Mouse (Mus musculus): ENCODE data around the gene Tcte1. TPM values are rescaled to one million over a fixed set of nuclear protein-coding genes. Genes with fewer than 3 reads are reported as not detected.
A peak's percentile ranks its signal among the peaks of the same experiment; 100 is the strongest.

The Tcte1 gene
- polyA plus RNA-seq, 1 experiment from 2014 or later, result 5.0 TPM

DNA sequence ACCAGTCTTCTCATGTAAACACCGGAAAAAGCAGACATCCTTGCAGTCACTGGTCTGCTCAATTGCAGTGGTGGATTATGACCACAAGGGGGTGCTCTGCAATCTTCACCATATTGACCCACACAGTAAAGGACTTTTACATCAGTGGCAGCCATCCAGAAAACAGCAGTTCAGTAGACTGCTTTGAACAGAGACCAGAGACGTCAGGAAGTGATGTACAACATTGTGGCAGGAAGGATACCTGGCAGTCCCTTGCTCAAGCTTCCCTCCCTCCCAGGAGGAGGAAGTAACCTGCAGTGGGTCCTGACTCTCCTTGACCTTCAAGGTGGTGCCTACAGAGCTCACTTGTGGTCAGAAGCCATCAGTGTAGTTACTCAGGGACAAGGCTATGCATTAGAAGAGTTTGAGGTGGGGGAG, 58.3 kb downstream of the Tcte1 start:
- Histone ChIP-seq H3K4me2 (ENCODE audit: low read length) (no peak overlapping the region), H3K9ac (ENCODE audit: low read depth, low read length) (no peak overlapping the region), H3K4me3 (ENCODE audit: low read depth, low read length) (no peak overlapping the region), H3K36me3 (ENCODE audit: control insufficient read depth, insufficient read depth, low read length) (no peaks in the 10 kb centered on the region), H3K27me3 (ENCODE audit: control insufficient read depth, insufficient read depth, low read depth, low read length) (no peaks in the 10 kb centered on the region), H3K9me3 (replicated peaks; ENCODE audit: control insufficient read depth, low read length, poor library complexity, severe bottlenecking) (no peaks in the 10 kb centered on the region), H3K27ac (ENCODE audit: low read length) (no peak overlapping the region), H3K4me1 (ENCODE audit: control insufficient read depth, insufficient read depth, low read length) (peaks cover 13% of the 10 kb centered on the region)
- ATAC-seq, result no peak
- 12% methylated on average over 2 of the region's 2 CpGs for WGBS

DNA sequence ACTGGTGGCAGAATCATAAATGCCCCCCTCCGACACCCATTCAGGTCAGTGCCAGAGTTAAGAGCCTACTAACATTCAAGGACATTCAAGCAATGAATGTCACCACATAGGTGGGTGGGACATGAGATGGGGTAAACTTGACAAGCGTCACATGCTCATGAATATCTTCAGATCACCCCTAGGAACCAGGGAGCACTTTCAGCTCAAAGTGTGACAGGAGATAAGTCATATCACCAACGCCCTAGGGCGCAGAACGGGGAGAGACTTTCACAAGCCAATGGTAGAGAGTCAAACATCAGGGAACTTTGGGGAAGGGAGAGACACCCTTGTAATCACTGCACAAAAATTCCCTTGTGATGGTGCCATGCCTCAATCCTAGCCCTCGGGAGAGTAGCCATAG, 59.0 kb downstream of the Tcte1 start:
- no peak for ATAC-seq
- H3K9me3 ChIP-seq (replicated peaks; ENCODE audit: control insufficient read depth, low read length, poor library complexity, severe bottlenecking), result no peaks in the 10 kb centered on the region
- H3K9ac ChIP-seq (ENCODE audit: low read depth, low read length), result no peak overlapping the region
- H3K4me1 ChIP-seq (ENCODE audit: control insufficient read depth, insufficient read depth, low read length), result peaks cover 13% of the 10 kb centered on the region
- 98% methylated on average over 6 of the region's 6 CpGs for WGBS
- H3K27me3 ChIP-seq (ENCODE audit: control insufficient read depth, insufficient read depth, low read depth, low read length), result no peaks in the 10 kb centered on the region
- H3K4me2 ChIP-seq (ENCODE audit: low read length), result no peak overlapping the region
- H3K4me3 ChIP-seq (ENCODE audit: low read depth, low read length), result no peak overlapping the region
- H3K27ac ChIP-seq (ENCODE audit: low read length), result no peak overlapping the region
- no peaks in the 10 kb centered on the region for H3K36me3 ChIP-seq (ENCODE audit: control insufficient read depth, insufficient read depth, low read length)

DNA sequence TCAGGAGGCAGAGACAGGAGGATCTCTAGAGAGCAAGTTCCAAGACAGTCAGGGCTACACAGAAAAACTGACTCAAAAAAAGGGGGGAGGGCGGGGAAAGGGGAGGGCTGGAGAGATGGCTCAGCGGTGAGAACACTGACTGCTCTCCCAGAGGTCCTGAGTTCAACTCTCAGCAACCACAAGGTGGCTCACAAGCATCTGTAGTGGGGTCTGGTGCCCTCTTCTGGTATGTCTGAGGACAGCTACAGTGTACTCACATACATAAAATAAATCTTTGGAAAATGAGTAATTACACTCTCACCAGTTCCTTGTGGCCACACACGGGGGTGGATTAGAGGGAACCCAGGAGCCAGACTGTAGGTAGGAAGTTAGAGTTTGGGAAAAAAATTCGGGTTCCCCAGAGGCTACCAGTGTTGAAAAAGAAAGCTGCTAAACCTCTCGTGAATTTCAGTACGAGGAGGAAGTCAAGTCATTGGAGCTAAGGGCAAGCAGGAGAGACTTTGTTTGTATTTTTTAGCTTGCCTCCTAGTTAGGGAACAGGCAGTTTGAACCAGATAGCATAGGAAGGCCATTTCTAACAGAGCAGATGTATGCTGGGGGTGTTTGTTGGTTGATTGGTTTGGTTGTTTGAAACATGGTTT, 59.6 kb downstream of the Tcte1 start:
- H3K27ac ChIP-seq (ENCODE audit: low read length), result no peak overlapping the region
- no peak for ATAC-seq
- 78% methylated on average over 6 of the region's 6 CpGs for WGBS
- peaks cover 13% of the 10 kb centered on the region for H3K4me1 ChIP-seq (ENCODE audit: control insufficient read depth, insufficient read depth, low read length)
- H3K9ac ChIP-seq (ENCODE audit: low read depth, low read length), result no peak overlapping the region
- no peak overlapping the region for H3K4me2 ChIP-seq (ENCODE audit: low read length)
- no peaks in the 10 kb centered on the region for H3K9me3 ChIP-seq (replicated peaks; ENCODE audit: control insufficient read depth, low read length, poor library complexity, severe bottlenecking)
- H3K27me3 ChIP-seq (ENCODE audit: control insufficient read depth, insufficient read depth, low read depth, low read length), result no peaks in the 10 kb centered on the region
- no peak overlapping the region for H3K4me3 ChIP-seq (ENCODE audit: low read depth, low read length)
- no peaks in the 10 kb centered on the region for H3K36me3 ChIP-seq (ENCODE audit: control insufficient read depth, insufficient read depth, low read length)

DNA sequence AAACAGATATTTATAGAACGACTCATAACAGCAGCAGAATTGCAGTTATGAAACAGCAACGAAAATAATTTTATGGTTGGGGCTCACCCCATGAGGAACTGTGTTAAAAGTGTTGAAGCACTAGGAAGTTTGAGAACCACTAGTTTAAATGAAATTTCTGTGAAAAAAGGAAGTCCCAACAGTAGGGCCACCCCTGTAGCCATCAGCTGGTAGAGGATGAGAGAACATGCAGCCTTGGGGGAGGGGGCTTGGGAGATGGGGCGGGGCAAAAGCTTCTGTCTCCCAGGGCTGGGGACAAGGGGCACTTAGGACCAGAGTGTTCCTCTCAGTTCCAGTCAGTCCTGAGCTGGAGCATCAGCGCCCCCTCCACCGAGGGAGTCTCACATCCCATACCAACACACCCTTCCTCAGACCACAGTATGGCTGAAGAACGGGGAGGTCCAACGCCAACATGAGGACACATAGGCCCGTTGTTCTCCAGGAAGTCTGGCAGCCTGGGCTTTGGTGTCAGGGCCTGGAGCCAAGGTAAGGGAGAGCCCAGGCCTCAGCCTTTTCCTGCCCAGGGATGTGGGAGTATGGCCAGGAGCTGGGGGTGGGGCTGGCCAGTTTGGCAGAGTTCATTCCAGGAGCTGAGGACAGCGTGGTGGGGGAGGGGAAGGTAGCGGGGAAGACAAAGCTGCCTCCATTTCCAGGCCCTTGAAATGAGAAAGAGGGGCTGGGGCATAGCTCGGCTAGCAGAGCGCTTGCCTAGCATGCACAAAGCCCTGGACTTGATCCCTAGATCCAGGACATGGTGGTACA, 61.1 kb downstream of the Tcte1 start:
- peaks cover 13% of the 10 kb centered on the region for H3K4me1 ChIP-seq (ENCODE audit: control insufficient read depth, insufficient read depth, low read length)
- no peak overlapping the region for H3K9ac ChIP-seq (ENCODE audit: low read depth, low read length)
- H3K9me3 ChIP-seq (replicated peaks; ENCODE audit: control insufficient read depth, low read length, poor library complexity, severe bottlenecking), result no peaks in the 10 kb centered on the region
- no peak overlapping the region for H3K4me3 ChIP-seq (ENCODE audit: low read depth, low read length)
- H3K36me3 ChIP-seq (ENCODE audit: control insufficient read depth, insufficient read depth, low read length), result no peaks in the 10 kb centered on the region
- ATAC-seq, result peak; percentile 61
- 38% methylated on average over 12 of the region's 12 CpGs for WGBS
- peak overlapping the region; percentile 73 for H3K27ac ChIP-seq (ENCODE audit: low read length)
- H3K4me2 ChIP-seq (ENCODE audit: low read length), result no peak overlapping the region
- H3K27me3 ChIP-seq (ENCODE audit: control insufficient read depth, insufficient read depth, low read depth, low read length), result no peaks in the 10 kb centered on the region

DNA sequence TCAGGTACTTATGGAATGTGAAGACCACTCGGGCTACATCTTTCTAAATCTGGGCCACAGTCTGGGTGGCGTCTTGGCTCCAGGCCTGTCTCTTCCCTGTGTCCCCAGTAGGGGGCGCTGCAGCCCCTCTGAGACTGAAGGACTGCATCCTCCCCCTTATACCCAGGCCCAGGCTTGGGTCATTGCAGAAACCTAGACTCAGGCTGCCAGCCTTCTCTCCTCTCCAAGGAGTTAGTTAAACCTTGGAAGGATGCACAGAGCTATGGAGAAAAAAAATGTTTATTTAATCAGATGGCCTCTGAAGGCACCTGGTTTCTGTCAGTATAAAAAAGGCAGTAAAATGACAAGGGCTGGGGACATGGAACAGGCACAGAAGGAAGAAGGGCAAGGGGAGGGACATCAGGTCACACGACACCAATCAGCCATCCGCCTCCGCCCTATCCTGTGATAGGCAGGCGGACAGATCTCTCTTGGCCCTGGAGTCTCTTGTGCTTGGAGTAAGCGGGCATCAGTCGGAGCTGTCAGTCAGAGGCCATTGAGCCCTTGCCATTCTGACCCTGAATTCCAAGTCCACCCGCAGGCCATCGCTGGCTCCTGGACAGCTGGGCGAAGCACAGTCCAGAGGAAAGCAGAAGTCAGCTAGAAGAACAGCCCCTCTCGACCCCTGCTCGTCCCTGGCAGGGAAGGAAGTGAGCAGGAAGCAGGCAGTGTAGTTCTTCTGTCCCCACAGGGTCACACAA, 61.9 kb downstream of the Tcte1 start:
- Histone ChIP-seq H3K4me1 (ENCODE audit: control insufficient read depth, insufficient read depth, low read length) (peaks cover 13% of the 10 kb centered on the region), H3K9me3 (replicated peaks; ENCODE audit: control insufficient read depth, low read length, poor library complexity, severe bottlenecking) (no peaks in the 10 kb centered on the region), H3K9ac (ENCODE audit: low read depth, low read length) (0 out of 2 replicates have a peak overlapping the region, but pooled peaks have one; percentile 31), H3K4me3 (ENCODE audit: low read depth, low read length) (no peak overlapping the region), H3K4me2 (ENCODE audit: low read length) (no peak overlapping the region), H3K36me3 (ENCODE audit: control insufficient read depth, insufficient read depth, low read length) (no peaks in the 10 kb centered on the region), H3K27me3 (ENCODE audit: control insufficient read depth, insufficient read depth, low read depth, low read length) (no peaks in the 10 kb centered on the region), H3K27ac (ENCODE audit: low read length) (peak overlapping the region; percentile 73)
- 19% methylated on average over 14 of the region's 14 CpGs for WGBS
- ATAC-seq, result peak; percentile 61

DNA sequence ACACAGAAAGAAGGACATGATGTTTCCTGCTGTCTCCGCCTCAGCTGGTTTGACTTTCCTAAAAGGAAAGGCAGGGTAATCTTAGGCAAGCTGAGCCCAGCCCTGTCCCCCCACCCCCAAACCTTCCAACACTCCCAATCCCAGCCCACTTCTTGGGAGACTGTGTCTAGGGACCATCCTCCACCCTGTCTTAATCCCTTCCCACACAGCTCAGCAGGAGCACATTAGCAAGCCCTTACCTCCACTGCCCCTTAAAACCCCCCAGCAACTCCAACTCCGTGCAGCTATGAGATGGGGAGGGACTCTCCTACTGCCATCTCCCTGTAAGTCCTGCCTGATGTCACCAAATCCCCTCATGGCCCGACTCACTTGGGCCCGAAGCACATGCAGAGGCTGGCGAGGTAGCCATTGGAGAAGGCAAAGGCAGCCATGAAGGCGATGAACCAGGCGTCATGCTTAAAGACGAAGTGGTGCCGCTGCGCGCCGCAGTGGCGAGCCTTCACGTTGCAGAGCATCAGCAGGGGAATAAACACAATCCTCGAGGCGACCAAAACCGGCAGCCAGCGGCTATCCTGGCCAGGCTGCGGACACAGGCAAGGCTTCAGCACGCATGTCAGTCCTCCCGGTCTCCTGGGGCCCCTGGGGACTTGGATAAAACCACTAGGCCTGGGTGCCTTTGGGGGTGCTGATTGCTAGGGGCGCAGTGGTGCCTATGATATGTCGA, 62.7 kb downstream of the Tcte1 start:
- Histone ChIP-seq H3K9ac (ENCODE audit: low read depth, low read length) (0 out of 2 replicates have a peak overlapping the region, but pooled peaks have one; percentile 31), H3K27me3 (ENCODE audit: control insufficient read depth, insufficient read depth, low read depth, low read length) (no peaks in the 10 kb centered on the region), H3K9me3 (replicated peaks; ENCODE audit: control insufficient read depth, low read length, poor library complexity, severe bottlenecking) (no peaks in the 10 kb centered on the region), H3K4me1 (ENCODE audit: control insufficient read depth, insufficient read depth, low read length) (peaks cover 13% of the 10 kb centered on the region), H3K4me3 (ENCODE audit: low read depth, low read length) (no peak overlapping the region), H3K27ac (ENCODE audit: low read length) (peak overlapping the region; percentile 73; the same call in 1 of the 2 replicates), H3K4me2 (ENCODE audit: low read length) (no peak overlapping the region), H3K36me3 (ENCODE audit: control insufficient read depth, insufficient read depth, low read length) (no peaks in the 10 kb centered on the region)
- 45% methylated on average over 23 of the region's 23 CpGs for WGBS
- ATAC-seq, result no peak

DNA sequence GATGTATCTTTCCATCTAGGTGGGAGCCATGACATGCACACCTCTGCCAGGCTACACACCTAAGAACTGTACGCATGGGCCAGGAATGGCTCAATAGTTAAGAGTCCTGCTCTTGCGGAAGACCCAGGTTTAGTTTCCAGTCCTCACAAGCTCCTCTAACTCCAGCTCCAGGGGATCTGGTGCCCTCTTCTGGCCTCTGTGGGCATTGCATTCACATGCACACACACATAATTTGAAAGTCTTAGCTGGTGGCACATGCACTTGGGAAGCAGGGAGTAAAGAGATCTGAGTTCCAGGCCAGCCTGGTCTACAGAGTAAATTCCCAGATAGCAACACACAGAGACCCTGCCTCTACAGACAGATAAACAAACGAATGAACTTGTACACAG, 63.2 kb downstream of the Tcte1 start:
- no peaks in the 10 kb centered on the region for H3K27me3 ChIP-seq (ENCODE audit: control insufficient read depth, insufficient read depth, low read depth, low read length)
- H3K27ac ChIP-seq (ENCODE audit: low read length), result no peak overlapping the region
- H3K4me1 ChIP-seq (ENCODE audit: control insufficient read depth, insufficient read depth, low read length), result peaks cover 13% of the 10 kb centered on the region
- no peak overlapping the region for H3K4me2 ChIP-seq (ENCODE audit: low read length)
- H3K9me3 ChIP-seq (replicated peaks; ENCODE audit: control insufficient read depth, low read length, poor library complexity, severe bottlenecking), result no peaks in the 10 kb centered on the region
- 98% methylated on average over 3 of the region's 3 CpGs for WGBS
- H3K36me3 ChIP-seq (ENCODE audit: control insufficient read depth, insufficient read depth, low read length), result no peaks in the 10 kb centered on the region
- no peak overlapping the region for H3K4me3 ChIP-seq (ENCODE audit: low read depth, low read length)
- H3K9ac ChIP-seq (ENCODE audit: low read depth, low read length), result no peak overlapping the region
- ATAC-seq, result no peak

DNA sequence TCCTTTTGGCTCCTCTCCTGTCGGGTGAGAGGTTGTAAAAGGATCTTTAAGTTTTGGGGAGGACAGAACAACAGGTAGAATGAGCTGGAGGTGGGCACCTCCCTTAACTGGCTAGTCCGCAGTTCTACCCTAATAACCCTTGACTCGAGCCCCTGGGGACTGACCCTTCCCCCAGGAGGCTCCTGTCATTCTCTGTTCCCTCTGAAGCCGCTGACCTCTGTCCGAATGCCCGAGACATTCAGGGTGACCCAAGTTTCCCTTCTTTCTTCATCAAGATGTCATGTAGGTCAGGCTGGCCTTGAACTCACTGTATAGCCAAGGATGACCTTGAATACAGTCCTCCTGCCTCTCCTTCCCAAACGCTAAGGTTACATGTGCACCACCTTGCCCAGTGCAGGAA, 65.1 kb downstream of the Tcte1 start:
- Histone ChIP-seq H3K36me3 (ENCODE audit: control insufficient read depth, insufficient read depth, low read length) (no peaks in the 10 kb centered on the region), H3K27me3 (ENCODE audit: control insufficient read depth, insufficient read depth, low read depth, low read length) (no peaks in the 10 kb centered on the region), H3K4me2 (ENCODE audit: low read length) (no peak overlapping the region), H3K4me1 (ENCODE audit: control insufficient read depth, insufficient read depth, low read length) (peaks cover 21% of the 10 kb centered on the region), H3K9ac (ENCODE audit: low read depth, low read length) (no peak overlapping the region), H3K27ac (ENCODE audit: low read length) (no peak overlapping the region), H3K9me3 (replicated peaks; ENCODE audit: control insufficient read depth, low read length, poor library complexity, severe bottlenecking) (no peaks in the 10 kb centered on the region), H3K4me3 (ENCODE audit: low read depth, low read length) (no peak overlapping the region)
- ATAC-seq, result no peak
- 96% methylated on average over 7 of the region's 7 CpGs for WGBS
